Mouse (Mus musculus): Measurements from ENCODE around the gene Krtap4-13.
"Not testable (repeated sequence)": the region's sequence is repeated elsewhere in the genome, so short reads cannot be mapped to it uniquely, and the experiment has no call there.

Gene Krtap4-13

GRCm38 (mm10) chr11:99809792-99810191, at the start of gene Krtap4-13:
Gene Krtap4-13 (minus strand): TSS chr11:99809892.
- DNase-seq: not testable (repeated sequence)

DNA sequence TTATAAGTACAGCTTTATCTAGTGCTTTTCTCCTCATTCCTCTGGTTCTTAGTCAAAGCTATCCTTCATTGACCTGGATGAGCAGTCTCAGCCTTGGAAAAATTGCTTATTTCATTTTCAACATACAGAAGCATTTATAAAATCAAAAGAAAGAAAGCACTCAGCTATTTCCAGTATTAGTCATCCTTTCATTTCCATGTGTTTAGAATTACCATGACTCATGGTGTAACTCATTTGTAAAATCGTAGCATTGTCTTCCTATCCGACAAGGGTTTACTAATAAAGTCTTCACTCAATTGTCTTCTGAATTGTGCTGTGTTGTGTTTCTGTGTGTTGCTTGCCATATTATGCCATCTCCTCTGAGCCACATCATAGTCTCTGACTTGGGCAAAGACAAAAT, 49.1 kb upstream of the Krtap4-13 start:
- no peak for DNase-seq

DNA sequence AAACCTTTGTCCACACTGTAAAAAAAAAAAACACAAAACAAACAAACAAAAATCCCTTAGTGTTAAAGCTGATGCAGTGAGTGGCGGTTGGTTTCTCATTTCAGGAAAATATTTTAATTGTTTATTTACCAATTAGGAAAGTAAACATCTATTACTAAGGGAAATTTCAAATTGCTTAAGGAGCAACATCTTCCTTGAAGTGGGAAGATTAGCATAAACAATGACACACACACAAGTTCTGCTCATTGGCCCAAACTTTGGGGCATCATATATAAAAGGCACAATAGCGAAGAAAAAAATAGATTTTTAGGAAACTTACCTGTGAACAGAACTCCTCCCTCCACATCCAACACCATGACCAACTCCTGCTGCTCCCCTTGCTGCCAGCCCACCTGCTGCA, 47.9 kb upstream of the Krtap4-13 start, which contains the start of gene Gm11568:
Gm11568 (plus strand) TSS at position 301 of the 400 bp plus-strand sequence.
- DNase-seq: no peak

- DNase-seq: peak; percentile 6
Observed at GRCm38 (mm10) chr11:99854121-99854520, 44.4 kb upstream of the Krtap4-13 start.

DNA sequence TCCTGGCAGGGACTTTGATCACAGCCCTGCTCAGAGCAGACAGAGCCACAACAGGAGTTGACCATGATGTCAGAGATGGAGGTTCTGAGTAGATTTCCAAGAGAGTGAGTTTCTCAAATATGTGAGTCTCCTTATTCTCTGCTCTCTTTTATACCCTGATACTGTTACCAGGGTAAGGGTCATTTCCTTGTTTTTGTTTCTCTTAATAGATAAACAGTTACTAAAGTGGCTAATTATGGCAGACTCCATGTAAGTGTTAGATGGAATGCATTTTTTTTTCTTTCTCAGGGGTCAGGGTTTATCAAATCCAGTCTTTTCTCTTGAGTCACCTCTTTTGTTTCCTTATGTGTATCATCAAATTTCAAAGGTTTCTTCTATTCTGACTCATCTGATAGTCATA, 41.8 kb upstream of the Krtap4-13 start, which contains the start of gene Krtap4-16:
Krtap4-16 (minus strand) TSS at position 101 of the 400 bp plus-strand sequence.
- DNase-seq: no peak

DNA sequence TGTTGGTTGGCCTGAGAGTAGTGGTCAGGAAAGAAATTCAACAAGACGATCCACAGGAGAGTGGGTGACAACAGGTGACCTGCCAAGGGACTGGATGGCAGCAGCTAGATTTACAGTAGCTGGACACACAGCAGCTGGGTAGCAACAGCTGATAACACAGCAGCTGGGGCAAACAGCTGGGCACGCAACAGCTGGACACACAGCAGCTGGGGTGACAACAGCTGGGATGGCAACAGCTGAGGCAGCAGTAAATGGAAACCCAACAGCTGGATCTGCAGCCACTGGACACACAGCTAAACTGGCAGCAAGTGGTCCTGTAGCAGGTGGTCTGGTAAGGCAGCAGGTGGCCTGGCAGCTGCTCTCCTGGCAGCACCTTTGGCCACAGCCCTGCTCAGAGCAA, 37.1 kb upstream of the Krtap4-13 start:
- no peak for DNase-seq

DNA sequence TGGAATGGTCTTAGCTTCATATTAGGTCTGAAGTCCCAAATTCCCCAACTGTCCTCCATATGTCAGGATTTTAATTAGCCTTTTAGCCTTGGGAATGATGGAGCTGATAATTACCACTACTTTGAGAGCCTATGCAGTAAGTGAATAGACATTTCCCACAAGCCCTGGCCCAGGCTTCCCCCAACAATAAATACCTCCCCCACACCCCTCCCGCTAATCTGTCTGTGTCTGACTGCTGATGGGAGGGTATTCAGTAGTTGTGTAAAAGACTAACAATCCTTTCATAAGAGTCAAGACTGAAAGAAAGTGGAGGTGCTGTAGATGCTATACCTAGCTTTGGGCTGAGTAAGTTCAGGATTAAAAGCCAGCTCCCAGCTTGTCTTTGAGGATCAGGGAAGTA, 32.5 kb upstream of the Krtap4-13 start:
- no peak for DNase-seq

DNA sequence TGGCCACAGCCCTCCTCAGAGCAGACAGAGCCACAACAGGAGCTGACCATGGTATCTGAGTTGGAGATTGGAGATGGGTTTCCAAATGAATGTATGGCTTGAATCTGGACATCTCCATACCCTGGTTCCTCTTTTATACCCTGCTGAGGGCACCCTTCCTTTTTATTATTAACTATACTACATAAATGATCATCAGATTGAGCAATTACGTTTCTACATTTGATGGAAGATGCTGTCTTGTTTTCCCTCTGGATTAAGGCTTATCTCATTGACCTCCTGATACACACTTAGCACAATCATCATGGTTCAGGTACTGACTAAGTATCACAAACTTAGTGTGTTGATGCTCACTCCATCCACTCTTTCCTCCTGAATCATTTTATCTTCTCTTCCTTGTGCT, 28.3 kb upstream of the Krtap4-13 start, which contains the start of gene 2300003K06Rik:
2300003K06Rik (minus strand) TSS at position 101 of the 400 bp plus-strand sequence.
- no peak for DNase-seq

- not testable (repeated sequence) for DNase-seq
Observed at GRCm38 (mm10) chr11:99815566-99815965, 5.9 kb upstream of the Krtap4-13 start, which contains the start of gene Gm11564. Gene Gm11564 (minus strand): TSS chr11:99815666.

DNA sequence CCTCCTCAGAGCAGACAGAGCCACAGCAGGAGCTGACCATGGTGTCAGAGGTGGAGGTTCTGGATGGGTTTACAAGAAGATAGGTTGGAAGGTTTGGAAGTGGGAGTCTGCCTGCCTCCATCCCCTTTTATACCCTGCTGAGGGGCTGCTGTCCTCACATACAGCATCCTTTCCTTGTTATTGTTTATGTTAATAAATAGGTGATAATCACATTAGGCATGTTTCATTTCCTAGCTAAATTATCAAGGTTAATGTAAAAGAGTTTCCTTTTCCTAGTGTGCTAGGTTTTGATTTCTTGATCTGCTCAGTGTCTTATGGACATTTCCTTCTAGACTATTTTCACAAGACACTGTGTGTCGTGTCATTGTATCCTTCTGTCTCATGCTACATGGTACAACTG, 5.3 kb downstream of the Krtap4-13 start, which contains the start of gene Gm11554:
Gm11554 (minus strand) TSS at position 101 of the 400 bp plus-strand sequence.
- not testable (repeated sequence) for DNase-seq

DNA sequence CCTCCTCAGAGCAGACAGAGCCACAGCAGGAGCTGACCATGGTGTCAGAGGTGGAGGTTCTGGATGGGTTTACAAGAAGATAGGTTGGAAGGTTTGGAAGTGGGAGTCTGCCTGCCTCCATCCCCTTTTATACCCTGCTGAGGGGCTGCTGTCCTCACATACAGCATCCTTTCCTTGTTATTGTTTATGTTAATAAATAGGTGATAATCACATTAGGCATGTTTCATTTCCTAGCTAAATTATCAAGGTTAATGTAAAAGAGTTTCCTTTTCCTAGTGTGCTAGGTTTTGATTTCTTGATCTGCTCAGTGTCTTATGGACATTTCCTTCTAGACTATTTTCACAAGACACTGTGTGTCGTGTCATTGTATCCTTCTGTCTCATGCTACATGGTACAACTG, 10.9 kb downstream of the Krtap4-13 start, which contains the start of gene Gm11569:
Gm11569 (minus strand) TSS at position 101 of the 400 bp plus-strand sequence.
- DNase-seq: not testable (repeated sequence)

GRCm38 (mm10) chr11:99793367-99793766, 16.3 kb downstream of the Krtap4-13 start, which contains the start of gene Gm11596:
Gene Gm11596 (minus strand): TSS chr11:99793467.
- DNase-seq: no peak

GRCm38 (mm10) chr11:99784900-99785299, 24.8 kb downstream of the Krtap4-13 start, which contains the start of gene Krtap4-9:
Gene Krtap4-9 (plus strand): TSS chr11:99785200.
- DNase-seq: not testable (repeated sequence)

DNA sequence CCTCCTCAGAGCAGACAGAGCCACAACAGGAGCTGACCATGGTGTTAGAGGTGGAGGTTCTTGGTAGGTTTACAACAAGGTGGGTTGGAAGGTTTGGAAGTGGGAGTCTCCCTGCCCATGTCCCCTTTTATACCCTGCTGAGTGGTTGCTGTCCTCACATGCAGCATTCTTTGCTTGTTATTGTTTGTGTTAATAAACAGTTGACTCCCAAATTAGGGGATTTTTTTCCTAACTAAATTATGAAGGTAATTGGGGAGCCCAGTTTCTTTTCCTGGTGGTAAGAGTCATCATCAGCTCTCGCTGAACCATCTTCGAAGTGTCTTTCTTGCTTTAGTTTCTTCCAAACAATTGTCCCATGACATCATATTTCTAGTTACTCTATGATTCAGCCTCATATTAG, 29.1 kb downstream of the Krtap4-13 start, which contains the start of gene Krtap4-8:
Krtap4-8 (minus strand) TSS at position 101 of the 400 bp plus-strand sequence.
- no peak for DNase-seq

DNA sequence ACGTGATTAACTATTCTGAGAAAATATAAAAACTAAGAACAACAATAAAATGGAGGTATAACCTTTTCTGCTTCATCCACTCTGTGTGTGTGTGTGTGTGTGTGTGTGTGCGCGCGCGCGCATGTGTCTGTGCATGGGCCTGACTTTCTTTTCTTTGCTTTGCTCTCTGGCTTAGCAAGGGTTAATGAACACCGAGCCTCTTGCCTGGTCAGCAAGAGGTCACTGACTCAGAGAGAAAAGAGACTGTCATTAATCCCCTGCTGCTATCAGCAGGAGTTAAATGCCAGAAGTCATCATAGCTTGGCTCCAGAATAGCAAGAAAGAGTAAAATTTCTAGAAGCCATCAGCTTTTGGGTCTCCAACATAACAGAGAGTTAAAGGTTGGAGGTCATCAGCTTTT, 31.3 kb downstream of the Krtap4-13 start:
- no peak for DNase-seq

- not testable (repeated sequence) for DNase-seq
Observed at GRCm38 (mm10) chr11:99772813-99773212, 36.9 kb downstream of the Krtap4-13 start, which contains the start of gene Gm11595. Gene Gm11595 (minus strand): TSS chr11:99772913.

DNA sequence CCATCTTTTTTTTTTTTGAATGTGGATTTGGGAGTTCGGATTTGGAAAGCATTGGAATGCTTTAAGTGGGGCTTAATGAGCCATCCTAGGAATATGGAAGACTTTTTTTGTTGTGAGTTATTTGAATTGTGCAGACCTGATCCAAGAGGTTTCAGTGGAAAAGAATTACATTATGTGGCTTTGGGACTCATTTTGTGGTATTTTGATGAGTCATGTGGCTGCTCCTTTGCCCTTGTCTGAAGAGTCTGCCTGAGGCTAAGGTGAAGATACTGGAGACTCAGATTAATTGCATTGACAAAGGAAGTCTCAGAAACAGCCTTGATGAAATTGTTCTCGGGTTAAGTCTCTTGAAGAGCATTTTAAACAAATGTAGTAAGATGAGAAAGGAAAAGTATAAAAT, 41.3 kb downstream of the Krtap4-13 start:
- DNase-seq: no peak

Data from lung, postnatal 10 days (tissue).